Mouse (Mus musculus): ENCODE data around the gene Sugct. TPM values are rescaled to one million over a fixed set of nuclear protein-coding genes. Genes with fewer than 3 reads are reported as not detected.

The Sugct gene
- total and polyA plus RNA-seq, 3 experiments = 1.0 to 3.0 TPM; not detected in 1

- Histone ChIP-seq H3K9ac (ENCODE audit: control insufficient read depth, low read depth, low read length, poor library complexity, severe bottlenecking) (no peak overlapping the region), H3K4me3 (ENCODE audit: control insufficient read depth in 1 of 2, insufficient read depth in 1 of 2, low read depth in 2 of 2, low read length in 2 of 2) (no peak overlapping the region), H3K4me1 (ENCODE audit: control insufficient read depth in 1 of 2, insufficient read depth in 2 of 2, low read length in 2 of 2) (peaks cover 0 to 2% of the 10 kb centered on the region in 2 experiments; a peak in 1 of 4 replicates), H3K36me3 (ENCODE audit: control insufficient read depth in 1 of 2, insufficient read depth in 2 of 2, low read length in 2 of 2) (no peaks in the 10 kb centered on the region; a peak in 1 of 4 replicates), H3K27me3 (ENCODE audit: control insufficient read depth in 1 of 2, insufficient read depth in 2 of 2, low read length in 2 of 2) (no peaks in the 10 kb centered on the region), H3K27ac (ENCODE audit: control insufficient read depth, low read depth, low read length) (no peak overlapping the region), H3K9me3 (replicated peaks; ENCODE audit: insufficient read depth, low read length) (no peaks in the 10 kb centered on the region), H3K79me2 (ENCODE audit: control insufficient read depth, insufficient read depth, low read length, poor library complexity) (no peaks in the 10 kb centered on the region)
- no peak for DNase-seq (ENCODE audit: low read depth, low spot score)
- no peak for TF ChIP-seq MYB (IDR thresholded peaks at IDR 0.05; ENCODE audit: low read depth, low read length)
- TF ChIP-seq NRF1 (IDR thresholded peaks at IDR 0.05; ENCODE audit: insufficient read depth, low read depth, low read length, poor library complexity, severe bottlenecking) = no peak
- no peak for TF ChIP-seq HCFC1 (IDR thresholded peaks at IDR 0.05; ENCODE audit: low read depth, low read length)
- TF ChIP-seq CTCF (IDR thresholded peaks at IDR 0.05 in 2 of 3, conservative IDR thresholded peaks at IDR 0.05 in 1 of 3; ENCODE audit: control insufficient read depth in 1 of 3, insufficient read depth in 1 of 3, low read depth in 2 of 3, low read length in 3 of 3, poor library complexity in 1 of 3, severe bottlenecking in 1 of 3) = no peak
- TF ChIP-seq JUND (IDR thresholded peaks at IDR 0.05; ENCODE audit: low read depth, low read length) = no peak
- no peak for TF ChIP-seq RCOR1 (IDR thresholded peaks at IDR 0.05; ENCODE audit: low read depth, low read length)
- TF ChIP-seq MAX (IDR thresholded peaks at IDR 0.05; ENCODE audit: low read length) = no peak
- TF ChIP-seq ZNF384 (IDR thresholded peaks at IDR 0.05; ENCODE audit: low read depth, low read length) = no peak
- TF ChIP-seq POLR2A (IDR thresholded peaks at IDR 0.05; ENCODE audit: control insufficient read depth in 1 of 2, insufficient read depth in 1 of 2, low read depth in 1 of 2, low read length in 2 of 2, poor library complexity in 1 of 2) = no peak
- TF ChIP-seq TCF12 (IDR thresholded peaks at IDR 0.05; ENCODE audit: low read depth, low read length) = no peak
- TF ChIP-seq ZMIZ1 (IDR thresholded peaks at IDR 0.05; ENCODE audit: low read depth, low read length) = no peak
- no peak for TF ChIP-seq CHD1 (IDR thresholded peaks at IDR 0.05; ENCODE audit: low read depth, low read length)
- no peak for TF ChIP-seq RAD21 (IDR thresholded peaks at IDR 0.05; ENCODE audit: low read depth, low read length)
- no peak for TF ChIP-seq TBP (IDR thresholded peaks at IDR 0.05; ENCODE audit: low read depth, low read length)
- TF ChIP-seq MXI1 (IDR thresholded peaks at IDR 0.05; ENCODE audit: low read depth, low read length) = no peak
Measured at GRCm38 (mm10) chr13:17624976-17625375, 70.4 kb downstream of the Sugct start.

GRCm38 (mm10) chr13:17606217-17606616, 89.1 kb downstream of the Sugct start:
- Histone ChIP-seq H3K4me3 (ENCODE audit: control insufficient read depth in 1 of 2, insufficient read depth in 1 of 2, low read depth in 2 of 2, low read length in 2 of 2) (no peak overlapping the region), H3K9me3 (replicated peaks; ENCODE audit: insufficient read depth, low read length) (no peaks in the 10 kb centered on the region), H3K36me3 (ENCODE audit: control insufficient read depth in 1 of 2, insufficient read depth in 2 of 2, low read length in 2 of 2) (no peaks in the 10 kb centered on the region), H3K27ac (ENCODE audit: control insufficient read depth, low read depth, low read length) (no peak overlapping the region), H3K27me3 (ENCODE audit: control insufficient read depth in 1 of 2, insufficient read depth in 2 of 2, low read length in 2 of 2) (no peaks in the 10 kb centered on the region), H3K4me1 (ENCODE audit: control insufficient read depth in 1 of 2, insufficient read depth in 2 of 2, low read length in 2 of 2) (no peaks in the 10 kb centered on the region), H3K79me2 (ENCODE audit: control insufficient read depth, insufficient read depth, low read length, poor library complexity) (no peaks in the 10 kb centered on the region), H3K9ac (ENCODE audit: control insufficient read depth, low read depth, low read length, poor library complexity, severe bottlenecking) (no peak overlapping the region)
- DNase-seq (ENCODE audit: low read depth, low spot score) = no peak
- TF ChIP-seq GATA1 (IDR thresholded peaks at IDR 0.05; ENCODE audit: low read depth, low read length) (no peak), NELFE (IDR thresholded peaks at IDR 0.05; ENCODE audit: low read depth, low read length) (no peak), ETS1 (IDR thresholded peaks at IDR 0.05; ENCODE audit: low read depth, low read length) (no peak), ZKSCAN1 (IDR thresholded peaks at IDR 0.05; ENCODE audit: low read depth, low read length) (no peak), MXI1 (IDR thresholded peaks at IDR 0.05; ENCODE audit: low read depth, low read length) (no peak), RAD21 (IDR thresholded peaks at IDR 0.05; ENCODE audit: low read depth, low read length) (no peak), MEF2A (IDR thresholded peaks at IDR 0.05; ENCODE audit: extremely low read depth, insufficient replicate concordance, low read depth, low read length, poor library complexity, severe bottlenecking) (no peak), SMC3 (IDR thresholded peaks at IDR 0.05; ENCODE audit: low read depth, low read length) (no peak), ELF1 (IDR thresholded peaks at IDR 0.05; ENCODE audit: low read depth, low read length) (no peak), TBP (IDR thresholded peaks at IDR 0.05; ENCODE audit: low read depth, low read length) (no peak), CTCF (IDR thresholded peaks at IDR 0.05 in 2 of 3, conservative IDR thresholded peaks at IDR 0.05 in 1 of 3; ENCODE audit: control insufficient read depth in 1 of 3, insufficient read depth in 1 of 3, low read depth in 2 of 3, low read length in 3 of 3, poor library complexity in 1 of 3, severe bottlenecking in 1 of 3) (no peak), BHLHE40 (IDR thresholded peaks at IDR 0.05; ENCODE audit: borderline replicate concordance, low read depth, low read length) (no peak), TAL1 (IDR thresholded peaks at IDR 0.05; ENCODE audit: low read length) (no peak), POLR2AphosphoS2 (IDR thresholded peaks at IDR 0.05; ENCODE audit: low read length) (no peak), MAFK (IDR thresholded peaks at IDR 0.05; ENCODE audit: borderline replicate concordance, low read depth, low read length) (no peak), JUND (IDR thresholded peaks at IDR 0.05; ENCODE audit: low read depth, low read length) (no peak), KAT2A (conservative IDR thresholded peaks at IDR 0.05; ENCODE audit: low read depth, low read length) (no peak)
